ENCODE assay signal across 10 mouse cellular contexts in genomic region chr12:65428214-65428981, GRCm38 (mm10).
A peak's percentile ranks its signal among the peaks of the same experiment; 100 is the strongest.
DNase-seq lines count a peak whose midpoint lies in the region; ATAC-seq and TF ChIP-seq lines count a peak whose summit lies in the region.
"Had no signal": no experiment of that assay in that cellular context is flagged by ENCODE, and none has a peak within 500 bp of the region (broad histone marks: within the 10 kb centered on the region; RNA-seq: fewer than 3 reads in every experiment).

No protein-coding gene starts in this region.

- TF ChIP-seq CTCF in hindbrain, postnatal 0 days (IDR thresholded peaks at IDR 0.05; ENCODE audit: low read depth) = no peak

- DNase-seq in heart, embryonic 10.5 days (ENCODE audit: low spot score) = no peak
- DNase-seq in hindbrain, postnatal 0 days (ENCODE audit: low spot score) = peak; percentile 21
- no peak for DNase-seq in left cerebral cortex, adult 9 months (ENCODE audit: low spot score in 2 of 2)
- no peak for DNase-seq in cerebellum, adult 8-10 months
- DNase-seq in adrenal gland, postnatal 4 days (ENCODE audit: low spot score in 2 of 2) = no peak
- DNase-seq: heart, postnatal 14 days; lung, adult 18-20 months had no signal

- no peaks in the 10 kb centered on the region for H3K36me3 ChIP-seq in heart, embryonic 12.5 days
- no peaks in the 10 kb centered on the region for H3K36me3 ChIP-seq in heart, embryonic 10.5 days
- H3K36me3 ChIP-seq in embryonic facial prominence, embryonic 15.5 days = no peaks in the 10 kb centered on the region
- H3K36me3 ChIP-seq in hindbrain, postnatal 0 days (ENCODE audit: insufficient read depth, low read length) = no peaks in the 10 kb centered on the region
- no peaks in the 10 kb centered on the region for H3K36me3 ChIP-seq in neural tube, embryonic 12.5 days

- H3K9me3 ChIP-seq in heart, embryonic 12.5 days (replicated peaks) = no peaks in the 10 kb centered on the region
- H3K9me3 ChIP-seq in heart, embryonic 10.5 days = no peaks in the 10 kb centered on the region
- no peaks in the 10 kb centered on the region for H3K9me3 ChIP-seq in embryonic facial prominence, embryonic 15.5 days (replicated peaks)
- H3K9me3 ChIP-seq in hindbrain, postnatal 0 days (ENCODE audit: low read length) = no peaks in the 10 kb centered on the region
- no peaks in the 10 kb centered on the region for H3K9me3 ChIP-seq in neural tube, embryonic 12.5 days

- no peaks in the 10 kb centered on the region for H3K27me3 ChIP-seq in heart, embryonic 12.5 days (replicated peaks)
- H3K27me3 ChIP-seq in heart, embryonic 10.5 days (ENCODE audit: insufficient read depth, poor library complexity, severe bottlenecking) = no peaks in the 10 kb centered on the region
- no peaks in the 10 kb centered on the region for H3K27me3 ChIP-seq in embryonic facial prominence, embryonic 15.5 days
- no peaks in the 10 kb centered on the region for H3K27me3 ChIP-seq in hindbrain, postnatal 0 days (ENCODE audit: insufficient read depth, low read length)
- no peaks in the 10 kb centered on the region for H3K27me3 ChIP-seq in neural tube, embryonic 12.5 days (replicated peaks)

- no peak overlapping the region for H3K27ac ChIP-seq in heart, embryonic 12.5 days (ENCODE audit: poor library complexity, severe bottlenecking)
- H3K27ac ChIP-seq in heart, embryonic 10.5 days = no peak overlapping the region
- no peak overlapping the region for H3K27ac ChIP-seq in embryonic facial prominence, embryonic 15.5 days (replicated peaks)
- peak overlapping the region; percentile 42; the same call in 1 of the 2 replicates for H3K27ac ChIP-seq in hindbrain, postnatal 0 days
- H3K27ac ChIP-seq in neural tube, embryonic 12.5 days = no peak overlapping the region

- H3K9ac ChIP-seq in heart, embryonic 12.5 days = no peak overlapping the region
- no peak overlapping the region for H3K9ac ChIP-seq in embryonic facial prominence, embryonic 15.5 days
- no peak overlapping the region for H3K9ac ChIP-seq in hindbrain, postnatal 0 days (replicated peaks; ENCODE audit: low read length)
- H3K9ac ChIP-seq in neural tube, embryonic 12.5 days = no peak overlapping the region

- no peak for ATAC-seq in heart, embryonic 12.5 days (ENCODE audit: insufficient number of reproducible peaks, low FRiP score)
- no peak for ATAC-seq in embryonic facial prominence, embryonic 15.5 days (ENCODE audit: insufficient number of reproducible peaks, low FRiP score, low TSS enrichment, low read depth)
- peak; percentile 63 for ATAC-seq in hindbrain, postnatal 0 days
- peak; percentile 33; the same call in 1 of the 2 replicates for ATAC-seq in neural tube, embryonic 12.5 days (ENCODE audit: low FRiP score, low read depth)

- peak overlapping the region; percentile 16; the same call in 1 of the 2 replicates for H3K4me2 ChIP-seq in heart, embryonic 12.5 days
- peak overlapping the region; percentile 45 for H3K4me2 ChIP-seq in embryonic facial prominence, embryonic 15.5 days (replicated peaks)
- peak overlapping the region; percentile 37 for H3K4me2 ChIP-seq in hindbrain, postnatal 0 days (ENCODE audit: low read depth, low read length)
- peak overlapping the region; percentile 36 for H3K4me2 ChIP-seq in neural tube, embryonic 12.5 days (replicated peaks)

- no peaks in the 10 kb centered on the region for H3K4me1 ChIP-seq in heart, embryonic 12.5 days (replicated peaks)
- no peaks in the 10 kb centered on the region for H3K4me1 ChIP-seq in heart, embryonic 10.5 days
- no peaks in the 10 kb centered on the region for H3K4me1 ChIP-seq in embryonic facial prominence, embryonic 15.5 days
- no peaks in the 10 kb centered on the region for H3K4me1 ChIP-seq in hindbrain, postnatal 0 days (ENCODE audit: insufficient read depth, low read length)
- no peaks in the 10 kb centered on the region for H3K4me1 ChIP-seq in neural tube, embryonic 12.5 days

- 62% methylated on average over 23 of the region's 23 CpGs for WGBS in heart, embryonic 12.5 days
- 61% methylated on average over 23 of the region's 23 CpGs for WGBS in heart, embryonic 10.5 days
- WGBS in embryonic facial prominence, embryonic 15.5 days = 21% methylated on average over 23 of the region's 23 CpGs
- 45% methylated on average over 23 of the region's 23 CpGs for WGBS in hindbrain, postnatal 0 days
- WGBS in neural tube, embryonic 12.5 days = 50% methylated on average over 23 of the region's 23 CpGs

- H3K4me3 ChIP-seq in heart, embryonic 12.5 days = no peak overlapping the region
- H3K4me3 ChIP-seq in heart, embryonic 10.5 days = no peak overlapping the region
- peak overlapping the region; percentile 31 for H3K4me3 ChIP-seq in embryonic facial prominence, embryonic 15.5 days (replicated peaks)
- no peak overlapping the region for H3K4me3 ChIP-seq in hindbrain, postnatal 0 days (ENCODE audit: low read length)
- H3K4me3 ChIP-seq in neural tube, embryonic 12.5 days = no peak overlapping the region

Comparison
In these comparisons a context has a peak if more than half of its experiments do, and no peak if none do; other contexts are left out.
1. ATAC-seq: peak in hindbrain, postnatal 0 days (single experiment) and neural tube, embryonic 12.5 days (single experiment); none in heart, embryonic 12.5 days (single experiment) and embryonic facial prominence, embryonic 15.5 days (single experiment).
2. Peak in every context shown above with its lines, with median percentiles within 50 percentile points of each other: H3K4me2 ChIP-seq.